Mouse (Mus musculus): ENCODE data around the gene Cmah.

Gene Cmah

DNA sequence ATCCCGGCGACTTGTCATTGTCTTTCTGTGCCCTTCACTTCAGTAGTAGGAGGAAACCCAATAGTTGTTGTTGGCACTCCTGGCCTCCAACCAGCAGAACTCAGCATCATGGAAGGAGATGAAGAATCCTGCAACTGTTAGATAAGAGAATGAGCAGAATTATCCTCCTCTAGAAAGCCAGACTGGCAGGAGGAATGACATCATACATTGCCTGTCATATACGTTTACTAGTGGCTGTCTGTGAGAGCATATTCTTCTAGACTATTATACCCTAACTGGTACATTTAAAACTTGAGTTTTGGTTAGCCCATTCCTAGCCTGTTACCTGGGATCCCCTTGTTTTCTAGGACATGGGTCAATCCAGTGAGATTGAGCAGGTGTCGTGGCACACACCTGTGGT is 9.6 kb downstream of the Cmah start:
- TF ChIP-seq NANOG (IDR thresholded peaks at IDR 0.05; ENCODE audit: borderline replicate concordance, low read length) (no peak), POU5F1 (IDR thresholded peaks at IDR 0.05; ENCODE audit: borderline replicate concordance, low read length) (no peak), CTCF (conservative IDR thresholded peaks at IDR 0.05; ENCODE audit: low read length) (no peak)
- no peaks in the 10 kb centered on the region for H3K36me3 ChIP-seq (ENCODE audit: insufficient read depth, low read length)
- no peak overlapping the region for H3K4me3 ChIP-seq (replicated peaks; ENCODE audit: low read length)
- peaks cover under 1% of the 10 kb centered on the region; the same call in 1 of the 2 replicates for H3K9me3 ChIP-seq (ENCODE audit: low read length)
- H3K4me1 ChIP-seq (replicated peaks; ENCODE audit: low read depth, low read length): no peaks in the 10 kb centered on the region; the same call in 1 of the 2 replicates
- H3K27me3 ChIP-seq (ENCODE audit: insufficient read depth, low read length): no peaks in the 10 kb centered on the region

GRCm38 (mm10) chr13:24337874-24338273 is 10.7 kb downstream of the Cmah start:
- H3K4me1 ChIP-seq (replicated peaks; ENCODE audit: low read depth, low read length): no peaks in the 10 kb centered on the region; the same call in 1 of the 2 replicates
- no peaks in the 10 kb centered on the region for H3K36me3 ChIP-seq (ENCODE audit: insufficient read depth, low read length)
- H3K4me3 ChIP-seq (replicated peaks; ENCODE audit: low read length): no peak overlapping the region
- peaks cover 9% of the 10 kb centered on the region for H3K9me3 ChIP-seq (ENCODE audit: low read length)
- TF ChIP-seq CTCF (conservative IDR thresholded peaks at IDR 0.05; ENCODE audit: low read length) (peak; percentile 46), NANOG (IDR thresholded peaks at IDR 0.05; ENCODE audit: borderline replicate concordance, low read length) (no peak), POU5F1 (IDR thresholded peaks at IDR 0.05; ENCODE audit: borderline replicate concordance, low read length) (no peak)
- no peaks in the 10 kb centered on the region for H3K27me3 ChIP-seq (ENCODE audit: insufficient read depth, low read length)

DNA sequence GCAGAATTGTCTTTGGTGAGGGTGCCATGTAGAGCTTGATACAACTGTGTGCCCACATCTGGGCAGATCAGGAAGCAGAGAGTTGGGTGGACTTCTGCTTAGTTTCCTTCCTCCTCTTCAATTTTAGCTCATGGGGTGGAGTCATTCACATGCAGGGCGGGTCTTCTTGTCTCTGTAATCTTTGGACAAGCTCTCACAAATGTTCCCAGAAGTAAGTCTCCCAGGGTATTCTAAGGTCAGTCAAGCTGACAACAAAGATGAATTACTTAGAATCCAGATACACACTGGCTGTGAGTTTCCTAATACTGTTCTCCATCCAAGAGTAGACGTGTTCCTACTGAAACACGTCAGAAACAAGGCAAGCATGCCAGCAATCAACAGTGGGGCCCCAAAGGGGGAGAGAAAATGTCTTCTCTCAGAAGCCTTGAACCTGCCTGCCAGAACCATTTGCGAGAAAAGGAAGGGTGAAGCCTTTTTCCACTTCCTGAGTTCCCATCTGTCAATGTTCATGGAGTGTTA is 11.2 kb downstream of the Cmah start:
- H3K4me1 ChIP-seq (replicated peaks; ENCODE audit: low read depth, low read length): no peaks in the 10 kb centered on the region; the same call in 1 of the 2 replicates
- H3K36me3 ChIP-seq (ENCODE audit: insufficient read depth, low read length): no peaks in the 10 kb centered on the region
- H3K27me3 ChIP-seq (ENCODE audit: insufficient read depth, low read length): no peaks in the 10 kb centered on the region
- peaks cover 15% of the 10 kb centered on the region for H3K9me3 ChIP-seq (ENCODE audit: low read length)
- TF ChIP-seq NANOG (IDR thresholded peaks at IDR 0.05; ENCODE audit: borderline replicate concordance, low read length) (no peak), CTCF (conservative IDR thresholded peaks at IDR 0.05; ENCODE audit: low read length) (no peak)
- H3K4me3 ChIP-seq (replicated peaks; ENCODE audit: low read length): no peak overlapping the region

DNA sequence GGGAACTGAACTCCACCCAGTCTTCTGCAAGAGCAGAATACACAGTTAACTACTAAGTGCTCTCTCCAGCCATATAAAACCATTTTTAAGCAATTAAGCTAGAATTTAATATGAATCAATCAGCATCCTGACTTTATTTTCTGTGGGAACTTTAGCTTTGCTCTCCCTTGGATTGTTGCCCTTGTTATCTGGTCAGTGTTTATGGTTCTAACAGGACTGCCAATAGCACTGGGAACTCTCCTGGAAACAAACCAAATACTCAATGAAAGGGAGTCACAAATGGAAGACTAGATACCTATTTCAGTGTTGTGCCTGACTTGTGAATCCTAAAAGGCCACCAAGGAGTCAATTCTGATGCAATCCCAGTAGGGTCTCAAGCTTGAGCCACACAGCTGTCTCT is 12.7 kb downstream of the Cmah start:
- TF ChIP-seq NANOG (IDR thresholded peaks at IDR 0.05; ENCODE audit: borderline replicate concordance, low read length): no peak
- TF ChIP-seq POU5F1 (IDR thresholded peaks at IDR 0.05; ENCODE audit: borderline replicate concordance, low read length): no peak
- TF ChIP-seq CTCF (conservative IDR thresholded peaks at IDR 0.05; ENCODE audit: low read length): no peak
- H3K27me3 ChIP-seq (ENCODE audit: insufficient read depth, low read length): no peaks in the 10 kb centered on the region
- H3K4me1 ChIP-seq (replicated peaks; ENCODE audit: low read depth, low read length): no peaks in the 10 kb centered on the region; the same call in 1 of the 2 replicates
- no peaks in the 10 kb centered on the region for H3K36me3 ChIP-seq (ENCODE audit: insufficient read depth, low read length)
- peaks cover 18% of the 10 kb centered on the region for H3K9me3 ChIP-seq (ENCODE audit: low read length)
- H3K4me3 ChIP-seq (replicated peaks; ENCODE audit: low read length): no peak overlapping the region

- TF ChIP-seq CTCF (conservative IDR thresholded peaks at IDR 0.05; ENCODE audit: low read length) (no peak), POU5F1 (IDR thresholded peaks at IDR 0.05; ENCODE audit: borderline replicate concordance, low read length) (no peak), NANOG (IDR thresholded peaks at IDR 0.05; ENCODE audit: borderline replicate concordance, low read length) (no peak)
- H3K4me1 ChIP-seq (replicated peaks; ENCODE audit: low read depth, low read length): no peaks in the 10 kb centered on the region; the same call in 1 of the 2 replicates
- H3K4me3 ChIP-seq (replicated peaks; ENCODE audit: low read length): no peak overlapping the region
- peaks cover 18% of the 10 kb centered on the region for H3K9me3 ChIP-seq (ENCODE audit: low read length)
- H3K27me3 ChIP-seq (ENCODE audit: insufficient read depth, low read length): no peaks in the 10 kb centered on the region
- no peaks in the 10 kb centered on the region for H3K36me3 ChIP-seq (ENCODE audit: insufficient read depth, low read length)
Observed at GRCm38 (mm10) chr13:24340462-24340861, 13.3 kb downstream of the Cmah start.

DNA sequence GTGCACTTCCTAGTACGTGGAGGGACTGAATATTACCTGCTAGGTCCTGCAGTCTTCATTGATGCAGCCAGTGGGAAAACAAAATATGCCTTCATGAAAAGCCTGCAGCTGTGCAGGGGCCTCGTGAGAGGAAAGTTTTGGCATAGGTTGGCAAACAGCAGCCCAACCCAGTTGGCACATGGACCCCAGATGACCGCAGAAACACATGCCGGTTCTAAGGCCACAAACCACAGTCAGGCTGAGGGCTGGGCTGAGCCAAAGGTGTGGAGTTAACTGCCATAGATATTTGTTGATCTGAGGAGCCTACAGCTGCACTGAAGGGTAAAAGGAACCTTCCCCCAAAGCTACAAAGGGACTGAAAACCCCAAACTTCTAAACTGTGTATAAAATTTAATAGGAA is 14.9 kb downstream of the Cmah start:
- no peak for TF ChIP-seq NANOG (IDR thresholded peaks at IDR 0.05; ENCODE audit: borderline replicate concordance, low read length)
- no peak for TF ChIP-seq POU5F1 (IDR thresholded peaks at IDR 0.05; ENCODE audit: borderline replicate concordance, low read length)
- no peak for TF ChIP-seq CTCF (conservative IDR thresholded peaks at IDR 0.05; ENCODE audit: low read length)
- no peak overlapping the region for H3K4me3 ChIP-seq (replicated peaks; ENCODE audit: low read length)
- H3K36me3 ChIP-seq (ENCODE audit: insufficient read depth, low read length): no peaks in the 10 kb centered on the region
- no peaks in the 10 kb centered on the region for H3K27me3 ChIP-seq (ENCODE audit: insufficient read depth, low read length)
- H3K9me3 ChIP-seq (ENCODE audit: low read length): peaks cover 18% of the 10 kb centered on the region
- no peaks in the 10 kb centered on the region; the same call in 1 of the 2 replicates for H3K4me1 ChIP-seq (replicated peaks; ENCODE audit: low read depth, low read length)

GRCm38 (mm10) chr13:24353004-24353403 is 25.8 kb downstream of the Cmah start:
- TF ChIP-seq NANOG (IDR thresholded peaks at IDR 0.05; ENCODE audit: borderline replicate concordance, low read length) (no peak), CTCF (conservative IDR thresholded peaks at IDR 0.05; ENCODE audit: low read length) (no peak), POU5F1 (IDR thresholded peaks at IDR 0.05; ENCODE audit: borderline replicate concordance, low read length) (no peak)
- Histone ChIP-seq H3K36me3 (ENCODE audit: insufficient read depth, low read length) (no peaks in the 10 kb centered on the region), H3K27me3 (ENCODE audit: insufficient read depth, low read length) (no peaks in the 10 kb centered on the region), H3K4me3 (replicated peaks; ENCODE audit: low read length) (no peak overlapping the region), H3K9me3 (ENCODE audit: low read length) (no peaks in the 10 kb centered on the region), H3K4me1 (replicated peaks; ENCODE audit: low read depth, low read length) (no peaks in the 10 kb centered on the region)

- H3K36me3 ChIP-seq (ENCODE audit: insufficient read depth, low read length): no peaks in the 10 kb centered on the region
- no peak for TF ChIP-seq NANOG (IDR thresholded peaks at IDR 0.05; ENCODE audit: borderline replicate concordance, low read length)
- no peak for TF ChIP-seq POU5F1 (IDR thresholded peaks at IDR 0.05; ENCODE audit: borderline replicate concordance, low read length)
- TF ChIP-seq CTCF (conservative IDR thresholded peaks at IDR 0.05; ENCODE audit: low read length): no peak
- H3K9me3 ChIP-seq (ENCODE audit: low read length): no peaks in the 10 kb centered on the region
- H3K4me1 ChIP-seq (replicated peaks; ENCODE audit: low read depth, low read length): peaks cover 17% of the 10 kb centered on the region
- no peak overlapping the region for H3K4me3 ChIP-seq (replicated peaks; ENCODE audit: low read length)
- H3K27me3 ChIP-seq (ENCODE audit: insufficient read depth, low read length): no peaks in the 10 kb centered on the region
Observed at GRCm38 (mm10) chr13:24354751-24355150, 27.5 kb downstream of the Cmah start.

DNA sequence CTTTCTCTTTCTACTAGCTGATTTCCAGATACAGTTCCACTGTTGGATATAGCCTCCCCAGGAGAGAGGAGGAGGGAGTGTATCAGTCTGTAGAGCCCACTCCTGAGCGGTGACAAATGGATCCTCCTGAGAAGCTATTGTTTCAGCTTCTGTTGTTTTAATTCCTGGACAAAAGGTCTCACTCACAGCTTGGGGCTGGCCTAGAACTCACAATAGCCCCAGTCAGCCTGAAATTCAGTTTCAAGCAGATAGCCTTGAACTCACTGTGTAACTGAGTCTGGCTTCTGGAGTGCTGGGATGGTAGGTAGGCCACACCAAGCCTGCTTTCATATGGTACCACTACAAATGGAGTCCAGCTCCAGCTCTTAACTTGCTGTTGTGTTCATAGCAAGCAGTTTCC is 32.0 kb downstream of the Cmah start:
- TF ChIP-seq POU5F1 (IDR thresholded peaks at IDR 0.05; ENCODE audit: borderline replicate concordance, low read length) (no peak), NANOG (IDR thresholded peaks at IDR 0.05; ENCODE audit: borderline replicate concordance, low read length) (peak; percentile 84)
- no peaks in the 10 kb centered on the region for H3K27me3 ChIP-seq (ENCODE audit: insufficient read depth, low read length)
- H3K4me3 ChIP-seq (replicated peaks; ENCODE audit: low read length): no peak overlapping the region
- H3K36me3 ChIP-seq (ENCODE audit: insufficient read depth, low read length): no peaks in the 10 kb centered on the region
- H3K9me3 ChIP-seq (ENCODE audit: low read length): no peaks in the 10 kb centered on the region
- H3K4me1 ChIP-seq (replicated peaks; ENCODE audit: low read depth, low read length): peaks cover 21% of the 10 kb centered on the region

All from E14TG2a.4 (cell line).